Mouse (Mus musculus) G1E (cell line): Measurements from ENCODE around the gene Psmd8.

ENCODE experiments used
- CTCF ChIP-seq: IDR thresholded peaks from 2 replicates; pipeline ENCODE4 v1.5.1; 2012; ENCODE audit warnings: low read depth, low read length, inconsistent platforms, mixed read lengths
- GATA1 ChIP-seq: IDR thresholded peaks from 2 replicates; pipeline ENCODE4 v1.6.1; 2012; ENCODE audit warnings: borderline replicate concordance, low read length, inconsistent platforms, mixed read lengths
- POLR2AphosphoS5 ChIP-seq: IDR thresholded peaks from 2 replicates; pipeline ENCODE4 v1.6.1; 2012; ENCODE audit warnings: low read depth, low read length, inconsistent platforms; ENCODE audit not compliant: insufficient replicate concordance
- TAL1 ChIP-seq: conservative IDR thresholded peaks from 2 replicates; pipeline ENCODE4 v1.6.1; 2012; ENCODE audit warnings: low read depth, low read length, inconsistent platforms, mixed read lengths

DNA sequence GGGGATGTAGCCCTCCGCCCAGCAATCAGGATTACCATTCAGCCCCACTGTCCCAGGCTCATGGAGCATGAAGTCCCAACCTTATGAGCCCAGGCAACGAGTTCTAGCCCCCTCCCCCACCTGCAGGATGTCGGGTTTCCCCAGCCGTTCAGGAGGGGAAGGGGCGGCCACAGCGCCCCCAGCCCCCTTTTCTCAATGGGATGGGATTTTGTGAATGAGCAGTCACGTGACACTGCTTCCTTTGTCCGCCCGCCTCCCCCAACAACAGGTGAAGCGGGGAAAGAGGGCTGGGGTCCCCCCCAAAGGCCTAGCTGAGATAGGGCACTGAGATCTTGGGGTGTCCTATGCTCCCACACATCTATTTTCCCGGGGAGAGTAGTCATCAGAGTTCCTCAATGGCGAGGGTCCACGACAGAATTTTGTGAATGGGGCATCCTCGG is 11.7 kb downstream of the Psmd8 start:
- TF ChIP-seq GATA1 (no peak), CTCF (no peak), TAL1 (no peak), POLR2AphosphoS5 (no peak)
